Mouse (Mus musculus): ENCODE results near the gene Rcvrn. TPM values are rescaled to one million over a fixed set of nuclear protein-coding genes. Genes with fewer than 3 reads are reported as not detected.

The Rcvrn gene
- not detected in 2 replicates for total RNA-seq (2014; fragmentation: Nextera tagmentation)
- total RNA-seq (2017), result not detected in 2 replicates
- polyA plus RNA-seq (2012), result not detected in 2 replicates

GRCm38 (mm10) chr11:67694703-67695376 lies at the start of gene Rcvrn:
Gene Rcvrn (plus strand): TSS chr11:67695326.
- no peak for DNase-seq (ENCODE audit: low spot score)
- TF ChIP-seq CTCF (IDR thresholded peaks at IDR 0.05; ENCODE audit: low read depth, low read length), result no peak
- no peak for TF ChIP-seq TAL1 (conservative IDR thresholded peaks at IDR 0.05; ENCODE audit: low read depth, low read length)
- no peak for TF ChIP-seq GATA1 (IDR thresholded peaks at IDR 0.05; ENCODE audit: borderline replicate concordance, low read length)
- no peak for TF ChIP-seq POLR2AphosphoS5 (IDR thresholded peaks at IDR 0.05; ENCODE audit: insufficient replicate concordance, low read depth, low read length)
- no peak for TF ChIP-seq GATA2 (IDR thresholded peaks at IDR 0.05; ENCODE audit: borderline replicate concordance, low read depth, low read length)
- no peaks in the 10 kb centered on the region for H3K4me1 ChIP-seq (ENCODE audit: insufficient read depth, low read depth, low read length)
- H3K36me3 ChIP-seq (replicated peaks), result no peaks in the 10 kb centered on the region
- 0 out of 2 replicates have a peak within 1 kb of the TSS, but pooled peaks have one; percentile 13 for H3K4me3 ChIP-seq (ENCODE audit: low read depth, low read length)
- ATAC-seq (ENCODE audit: extremely low read depth, insufficient number of reproducible peaks, low FRiP score, poor library complexity, severe bottlenecking), result no peak
- H3K27me3 ChIP-seq (ENCODE audit: insufficient read depth, low read length), result peaks cover 2% of the 10 kb centered on the region; the same call in 1 of the 2 replicates
- peaks cover 55% of the 10 kb centered on the region for H3K9me3 ChIP-seq (replicated peaks)

- no peaks in the 10 kb centered on the region for H3K36me3 ChIP-seq (replicated peaks)
- DNase-seq (ENCODE audit: low spot score) (no peak), ATAC-seq (ENCODE audit: extremely low read depth, insufficient number of reproducible peaks, low FRiP score, poor library complexity, severe bottlenecking) (no peak)
- H3K4me3 ChIP-seq (ENCODE audit: low read depth, low read length), result no peak overlapping the region
- H3K4me1 ChIP-seq (ENCODE audit: insufficient read depth, low read depth, low read length), result no peaks in the 10 kb centered on the region
- peaks cover 84% of the 10 kb centered on the region for H3K9me3 ChIP-seq (replicated peaks)
- no peak for TF ChIP-seq GATA2 (IDR thresholded peaks at IDR 0.05; ENCODE audit: borderline replicate concordance, low read depth, low read length)
- TF ChIP-seq GATA1 (IDR thresholded peaks at IDR 0.05; ENCODE audit: borderline replicate concordance, low read length), result no peak
- no peak for TF ChIP-seq POLR2AphosphoS5 (IDR thresholded peaks at IDR 0.05; ENCODE audit: insufficient replicate concordance, low read depth, low read length)
- no peak for TF ChIP-seq TAL1 (conservative IDR thresholded peaks at IDR 0.05; ENCODE audit: low read depth, low read length)
- TF ChIP-seq CTCF (IDR thresholded peaks at IDR 0.05; ENCODE audit: low read depth, low read length), result no peak
- no peaks in the 10 kb centered on the region for H3K27me3 ChIP-seq (ENCODE audit: insufficient read depth, low read length)
These were observed 47.4 kb upstream of the Rcvrn start for GRCm38 (mm10) chr11:67647745-67648144.

GRCm38 (mm10) chr11:67648651-67649407 lies 46.3 kb upstream of the Rcvrn start:
- TF ChIP-seq POLR2AphosphoS5 (IDR thresholded peaks at IDR 0.05; ENCODE audit: insufficient replicate concordance, low read depth, low read length) (no peak), TAL1 (conservative IDR thresholded peaks at IDR 0.05; ENCODE audit: low read depth, low read length) (no peak), GATA1 (IDR thresholded peaks at IDR 0.05; ENCODE audit: borderline replicate concordance, low read length) (no peak), CTCF (IDR thresholded peaks at IDR 0.05; ENCODE audit: low read depth, low read length) (no peak), GATA2 (IDR thresholded peaks at IDR 0.05; ENCODE audit: borderline replicate concordance, low read depth, low read length) (no peak)
- no peaks in the 10 kb centered on the region for H3K27me3 ChIP-seq (ENCODE audit: insufficient read depth, low read length)
- no peak for DNase-seq (ENCODE audit: low spot score)
- no peak overlapping the region for H3K4me3 ChIP-seq (ENCODE audit: low read depth, low read length)
- no peak for ATAC-seq (ENCODE audit: extremely low read depth, insufficient number of reproducible peaks, low FRiP score, poor library complexity, severe bottlenecking)
- H3K4me1 ChIP-seq (ENCODE audit: insufficient read depth, low read depth, low read length), result no peaks in the 10 kb centered on the region
- H3K36me3 ChIP-seq (replicated peaks), result no peaks in the 10 kb centered on the region
- peaks cover 83% of the 10 kb centered on the region for H3K9me3 ChIP-seq (replicated peaks)

GRCm38 (mm10) chr11:67649971-67650707 lies 45.0 kb upstream of the Rcvrn start:
- DNase-seq (ENCODE audit: low spot score) (no peak), ATAC-seq (ENCODE audit: extremely low read depth, insufficient number of reproducible peaks, low FRiP score, poor library complexity, severe bottlenecking) (no peak)
- TF ChIP-seq POLR2AphosphoS5 (IDR thresholded peaks at IDR 0.05; ENCODE audit: insufficient replicate concordance, low read depth, low read length) (no peak), CTCF (IDR thresholded peaks at IDR 0.05; ENCODE audit: low read depth, low read length) (no peak), TAL1 (conservative IDR thresholded peaks at IDR 0.05; ENCODE audit: low read depth, low read length) (no peak), GATA1 (IDR thresholded peaks at IDR 0.05; ENCODE audit: borderline replicate concordance, low read length) (no peak), GATA2 (IDR thresholded peaks at IDR 0.05; ENCODE audit: borderline replicate concordance, low read depth, low read length) (no peak)
- no peaks in the 10 kb centered on the region for H3K4me1 ChIP-seq (ENCODE audit: insufficient read depth, low read depth, low read length)
- no peak overlapping the region for H3K4me3 ChIP-seq (ENCODE audit: low read depth, low read length)
- H3K36me3 ChIP-seq (replicated peaks), result no peaks in the 10 kb centered on the region
- peaks cover 86% of the 10 kb centered on the region for H3K9me3 ChIP-seq (replicated peaks)
- no peaks in the 10 kb centered on the region for H3K27me3 ChIP-seq (ENCODE audit: insufficient read depth, low read length)

GRCm38 (mm10) chr11:67651731-67652130 lies 43.4 kb upstream of the Rcvrn start:
- Histone ChIP-seq H3K4me3 (ENCODE audit: low read depth, low read length) (no peak overlapping the region), H3K27me3 (ENCODE audit: insufficient read depth, low read length) (no peaks in the 10 kb centered on the region), H3K4me1 (ENCODE audit: insufficient read depth, low read depth, low read length) (no peaks in the 10 kb centered on the region), H3K36me3 (replicated peaks) (no peaks in the 10 kb centered on the region), H3K9me3 (replicated peaks) (peaks cover 91% of the 10 kb centered on the region)
- DNase-seq (ENCODE audit: low spot score) (no peak), ATAC-seq (ENCODE audit: extremely low read depth, insufficient number of reproducible peaks, low FRiP score, poor library complexity, severe bottlenecking) (no peak)
- no peak for TF ChIP-seq GATA2 (IDR thresholded peaks at IDR 0.05; ENCODE audit: borderline replicate concordance, low read depth, low read length)
- TF ChIP-seq POLR2AphosphoS5 (IDR thresholded peaks at IDR 0.05; ENCODE audit: insufficient replicate concordance, low read depth, low read length), result no peak
- no peak for TF ChIP-seq GATA1 (IDR thresholded peaks at IDR 0.05; ENCODE audit: borderline replicate concordance, low read length)
- TF ChIP-seq TAL1 (conservative IDR thresholded peaks at IDR 0.05; ENCODE audit: low read depth, low read length), result no peak
- TF ChIP-seq CTCF (IDR thresholded peaks at IDR 0.05; ENCODE audit: low read depth, low read length), result no peak

Data from G1E (cell line).